ENCODE assay signal across 9 mouse cellular contexts in genomic region chr6:141433917-141434756, GRCm38 (mm10).
DNase-seq lines count a peak whose midpoint lies in the region; ATAC-seq and TF ChIP-seq lines count a peak whose summit lies in the region.
"Had no signal": no experiment of that assay in that cellular context is flagged by ENCODE, and none has a peak within 500 bp of the region (broad histone marks: within the 10 kb centered on the region; RNA-seq: fewer than 3 reads in every experiment).

No protein-coding gene starts in this region.

- 16% methylated on average over 10 of the region's 10 CpGs for WGBS in kidney, postnatal 0 days
- WGBS in midbrain, embryonic 13.5 days, result 46% methylated on average over 10 of the region's 10 CpGs

- no peaks in the 10 kb centered on the region for H3K27me3 ChIP-seq in kidney, postnatal 0 days (ENCODE audit: insufficient read depth, low read length)
- H3K27me3 ChIP-seq in midbrain, embryonic 13.5 days, result no peaks in the 10 kb centered on the region

- TF ChIP-seq CTCF in kidney, postnatal 0 days (IDR thresholded peaks at IDR 0.05; ENCODE audit: low read depth), result no peak

- peaks cover 5% of the 10 kb centered on the region; the same call in 1 of the 2 replicates for H3K4me1 ChIP-seq in kidney, postnatal 0 days (replicated peaks; ENCODE audit: insufficient read depth, low read length)
- H3K4me1 ChIP-seq in midbrain, embryonic 13.5 days (replicated peaks), result peaks cover 11% of the 10 kb centered on the region

- no peak overlapping the region for H3K4me3 ChIP-seq in kidney, postnatal 0 days (replicated peaks; ENCODE audit: low read depth, low read length)
- H3K4me3 ChIP-seq in midbrain, embryonic 13.5 days (replicated peaks), result no peak overlapping the region

- ATAC-seq in kidney, postnatal 0 days (replicated peaks; ENCODE audit: low FRiP score, low read depth), result no peak; the same call in 1 of the 2 replicates
- peak; percentile 81 for ATAC-seq in midbrain, embryonic 13.5 days

- H3K27ac ChIP-seq in kidney, postnatal 0 days, result peak overlapping the region; percentile 42
- H3K27ac ChIP-seq in midbrain, embryonic 13.5 days, result peak overlapping the region; percentile 68
- H3K27ac ChIP-seq: liver, embryonic 14.5 days had no signal

- H3K4me2 ChIP-seq in kidney, postnatal 0 days (ENCODE audit: low read length), result 0 out of 2 replicates have a peak overlapping the region, but pooled peaks have one; percentile 21
- H3K4me2 ChIP-seq in midbrain, embryonic 13.5 days (replicated peaks), result no peak overlapping the region

- intact Hi-C loops in heart, postnatal 14 days (cut with DNase I), result no loop called here

- peak; percentile 65 for DNase-seq in kidney, postnatal 0 days (ENCODE audit: low spot score)
- DNase-seq in kidney, adult 18-20 months, result no peak
- peak; percentile 13 for DNase-seq in fat pad, adult 2 months (ENCODE audit: extremely low read depth, low read depth, low spot score)
- DNase-seq in kidney, postnatal 36 days, result peak; percentile 9 to 12
- DNase-seq in urinary bladder, postnatal 4 days (ENCODE audit: low spot score in 2 of 2), result no peak
- DNase-seq in ovary, postnatal 14 days (ENCODE audit: low spot score), result no peak
- no peak for DNase-seq in heart, postnatal 14 days

- H3K9me3 ChIP-seq in kidney, postnatal 0 days (replicated peaks; ENCODE audit: low read length), result no peaks in the 10 kb centered on the region
- no peaks in the 10 kb centered on the region for H3K9me3 ChIP-seq in midbrain, embryonic 13.5 days

- no peak overlapping the region for H3K9ac ChIP-seq in kidney, postnatal 0 days (ENCODE audit: low read depth, low read length)
- no peak overlapping the region for H3K9ac ChIP-seq in midbrain, embryonic 13.5 days (replicated peaks)
- H3K9ac ChIP-seq: liver, embryonic 14.5 days had no signal

- no peaks in the 10 kb centered on the region for H3K36me3 ChIP-seq in kidney, postnatal 0 days (ENCODE audit: insufficient read depth, low read length)
- H3K36me3 ChIP-seq in midbrain, embryonic 13.5 days, result no peaks in the 10 kb centered on the region

Comparison
In these comparisons a context has a peak if more than half of its experiments do, and no peak if none do; other contexts are left out.
1. DNase-seq: peak in kidney, postnatal 0 days (single experiment), fat pad, adult 2 months (single experiment) and kidney, postnatal 36 days (2 of 2); none in kidney, adult 18-20 months (single experiment), urinary bladder, postnatal 4 days (0 of 2), ovary, postnatal 14 days (single experiment) and heart, postnatal 14 days (0 of 2).